In genomic region chr12:98528635-98529034, GRCm38 (mm10) we compare ENCODE assay signal across 16 mouse cellular contexts. TPM values are rescaled to one million over a fixed set of nuclear protein-coding genes. Genes with fewer than 3 reads are reported as not detected.
"Had no signal": no experiment of that assay in that cellular context is flagged by ENCODE, and none has a peak within 500 bp of the region (broad histone marks: within the 10 kb centered on the region; RNA-seq: fewer than 3 reads in every experiment).

No protein-coding gene starts in this region.

- H3K27ac ChIP-seq: limb, embryonic 12.5 days; liver, embryonic 14.5 days; midbrain, embryonic 15.5 days; neural tube, embryonic 13.5 days had no signal

- H3K9ac ChIP-seq: limb, embryonic 12.5 days; liver, embryonic 14.5 days; midbrain, embryonic 15.5 days; neural tube, embryonic 13.5 days had no signal

- H3K9me3 ChIP-seq: limb, embryonic 12.5 days; midbrain, embryonic 15.5 days; neural tube, embryonic 13.5 days had no signal

- H3K36me3 ChIP-seq: limb, embryonic 12.5 days had no signal

- H3K4me3 ChIP-seq: limb, embryonic 12.5 days; midbrain, embryonic 15.5 days; neural tube, embryonic 13.5 days had no signal

- H3K27me3 ChIP-seq: limb, embryonic 12.5 days; midbrain, embryonic 15.5 days; neural tube, embryonic 13.5 days had no signal

- ATAC-seq: lung, postnatal 0 days; midbrain, embryonic 15.5 days had no signal

- H3K4me2 ChIP-seq: limb, embryonic 12.5 days; midbrain, embryonic 11.5 days; midbrain, embryonic 15.5 days; neural tube, embryonic 13.5 days had no signal

- H3K4me1 ChIP-seq: limb, embryonic 12.5 days had no signal

- DNase-seq: kidney, adult 8-10 months; kidney, postnatal 25 days; layer of hippocampus, adult 9-11 months; liver; lung, adult 2 months; lung, postnatal 36 days; right cerebral cortex, postnatal 25 days; thymus, adult 2 months; thymus, postnatal 25 days had no signal

RNA-seq across cellular contexts. Expression of gene Kcnk10, which starts 49.5 kb away (rescaled TPM):
- total RNA-seq: megakaryocyte progenitor cell, adult 5-6 weeks had no signal
- polyA plus RNA-seq: liver, embryonic 14.5 days had no signal
